Mouse (Mus musculus) kidney, postnatal 0 days (tissue): ENCODE measurements around the gene Tmbim6. TPM values are rescaled to one million over a fixed set of nuclear protein-coding genes. Genes with fewer than 3 reads are reported as not detected.
"Not testable (repeated sequence)": the region's sequence is repeated elsewhere in the genome, so short reads cannot be mapped to it uniquely, and the experiment has no call there.

Experiments
- ATAC-seq: fragments of 200-750 bp; cut with Nextera tagmentation; replicated peaks from 2 replicates; pipeline ENCODE4 v1.8.0; 2017; ENCODE audit warnings: low read depth, moderate number of reproducible peaks, moderate TSS enrichment, moderate library complexity; ENCODE audit not compliant: low FRiP score
- DNase-seq: peaks from one replicate; pipeline ENCODE4 v3.0.0-alpha.2; 2016; ENCODE audit warnings: low spot score
- H3K27ac ChIP-seq: fragments of 300-500 bp; sonication (generic); 2 replicates; pipeline ENCODE4 v1.5.1; 2014; ENCODE audit warnings: mild to moderate bottlenecking
- H3K27me3 ChIP-seq: fragments of 300-500 bp; sonication (generic); 2 replicates; pipeline ENCODE4 v1.6.1; 2014; ENCODE audit warnings: low read length, mixed read lengths; ENCODE audit not compliant: insufficient read depth
- H3K36me3 ChIP-seq: fragments of 300-500 bp; sonication (generic); 2 replicates; pipeline ENCODE4 v1.6.1; 2014; ENCODE audit warnings: low read length, mixed read lengths; ENCODE audit not compliant: insufficient read depth
- H3K4me1 ChIP-seq: fragments of 300-500 bp; sonication (generic); replicated peaks from 2 replicates; pipeline ENCODE4 v1.6.1; 2014; ENCODE audit warnings: antibody characterized with exemption, low read length, mixed read lengths; ENCODE audit not compliant: insufficient read depth
- H3K4me2 ChIP-seq: fragments of 300-500 bp; sonication (generic); 2 replicates; pipeline ENCODE4 v1.6.1; 2014; ENCODE audit warnings: mild to moderate bottlenecking, low read length, moderate library complexity, mixed read lengths
- H3K4me3 ChIP-seq: fragments of 300-500 bp; sonication (generic); replicated peaks from 2 replicates; pipeline ENCODE4 v1.5.1; 2014; ENCODE audit warnings: low read depth, low read length
- H3K9ac ChIP-seq: fragments of 300-500 bp; sonication (generic); 2 replicates; pipeline ENCODE4 v1.6.1; 2014; ENCODE audit warnings: low read depth, low read length
- H3K9me3 ChIP-seq: fragments of 300-500 bp; sonication (generic); replicated peaks from 2 replicates; pipeline ENCODE4 v1.6.1; 2016; ENCODE audit warnings: low read length, inconsistent platforms, mixed read lengths
- CTCF ChIP-seq: IDR thresholded peaks from 2 replicates; pipeline ENCODE4 v1.5.1; 2016; ENCODE audit warnings: antibody characterized with exemption, low read depth, mild to moderate bottlenecking, moderate library complexity
- WGBS: fragments of 180-500 bp; shearing (Covaris S2); extraction: QIAGEN DNeasy Blood & Tissue Kit; methylation state at CpG from one replicate; pipeline ENCODE4 v1.1.7; 2014; 5-methylcytosine and 5-hydroxymethylcytosine counted together
- polyA plus RNA-seq: library from polyadenylated mRNA; unstranded; fragments of >200 nt; fragmentation: Nextera tagmentation; extraction: Ambion mirVana; gene quantifications from 2 replicates; pipeline ENCODE4 v1.2.1, GENCODE M21; 2015

Tmbim6 gene
- polyA plus RNA-seq, 1 experiment from 2014 or later = 774 TPM

DNA sequence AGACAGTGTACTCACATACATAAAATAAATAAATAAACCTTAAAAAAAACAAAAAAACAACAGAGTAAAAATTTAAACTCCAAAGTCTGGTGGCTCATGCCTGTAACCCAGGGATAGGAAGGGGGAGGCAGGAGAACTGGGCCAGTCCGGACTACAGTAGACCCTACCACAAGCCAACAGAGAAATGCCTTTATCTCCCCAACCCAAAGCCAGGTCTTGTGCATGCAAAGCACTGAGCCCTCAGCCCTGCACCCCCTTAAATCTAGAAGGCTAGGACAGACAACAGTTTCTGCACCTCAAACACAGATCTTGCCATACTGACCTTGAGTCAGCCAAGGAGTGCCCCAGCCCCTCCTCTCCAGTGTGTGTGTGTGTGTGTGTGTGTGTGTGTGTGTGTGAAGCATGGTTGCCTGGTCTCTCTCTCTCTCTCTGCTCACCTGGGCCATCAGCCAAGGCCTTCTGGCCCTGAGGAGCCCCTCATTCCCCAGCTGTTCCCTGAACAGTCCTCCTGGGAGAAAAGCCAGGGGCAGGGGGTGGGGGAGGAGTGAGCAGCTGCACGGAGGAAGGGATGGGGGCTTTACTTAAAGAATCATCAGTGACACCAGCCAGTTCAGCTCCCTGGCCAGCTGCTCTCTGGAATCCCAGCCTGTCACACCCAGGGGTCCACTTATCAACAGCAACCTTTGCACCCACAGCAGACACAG, 47.6 kb downstream of the Tmbim6 start:
- 0 out of 2 replicates have a peak overlapping the region, but pooled peaks have one; percentile 36 for H3K27ac ChIP-seq
- 0 out of 2 replicates have a peak, but pooled peaks cover 3% of the 10 kb centered on the region for H3K36me3 ChIP-seq
- H3K9ac ChIP-seq = no peak overlapping the region
- H3K9me3 ChIP-seq = no peaks in the 10 kb centered on the region
- TF ChIP-seq CTCF = no peak
- ATAC-seq (no peak), DNase-seq (peak; percentile 61)
- no peaks in the 10 kb centered on the region for H3K27me3 ChIP-seq
- WGBS = 45% methylated on average over 2 of the region's 2 CpGs
- H3K4me1 ChIP-seq = peaks cover 27% of the 10 kb centered on the region
- no peak overlapping the region for H3K4me3 ChIP-seq
- no peak overlapping the region for H3K4me2 ChIP-seq

DNA sequence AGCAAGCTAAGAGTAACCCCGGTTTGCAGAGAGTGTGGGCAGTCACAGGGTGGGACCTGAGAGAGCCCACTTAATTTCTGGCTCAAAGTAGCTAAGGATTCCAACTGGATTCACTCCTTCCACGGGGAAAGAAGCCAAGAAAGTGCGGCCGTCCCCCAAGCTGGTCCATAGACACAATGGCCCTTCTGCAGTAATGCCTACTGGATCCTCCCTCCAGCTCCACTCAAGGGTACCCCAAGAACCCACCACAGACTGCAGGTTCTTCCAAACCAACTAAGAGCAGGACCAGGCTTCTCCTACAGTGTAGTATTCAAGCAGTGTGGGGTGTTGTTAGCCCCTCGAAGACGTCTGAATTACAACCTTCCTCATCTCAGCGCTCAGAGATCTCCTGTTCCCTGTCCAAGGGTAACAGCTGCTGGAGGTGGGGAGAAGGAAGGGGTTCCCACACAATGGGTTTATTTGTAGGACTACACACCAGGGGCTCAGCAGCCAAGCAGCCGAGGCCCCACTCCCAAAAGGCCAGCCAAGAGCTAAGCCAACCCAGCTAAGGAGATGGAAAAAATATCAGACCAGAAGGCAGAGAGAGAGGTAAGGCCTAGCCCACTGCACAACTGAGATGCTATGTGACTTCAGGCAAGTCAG, 48.3 kb downstream of the Tmbim6 start:
- DNase-seq = no peak
- ATAC-seq = no peak
- no peaks in the 10 kb centered on the region for H3K9me3 ChIP-seq
- TF ChIP-seq CTCF = no peak
- H3K27ac ChIP-seq = peak overlapping the region; percentile 36; the same call in 1 of the 2 replicates
- no peak overlapping the region for H3K9ac ChIP-seq
- 0 out of 2 replicates have a peak, but pooled peaks cover 3% of the 10 kb centered on the region for H3K36me3 ChIP-seq
- H3K27me3 ChIP-seq = no peaks in the 10 kb centered on the region
- no peak overlapping the region for H3K4me3 ChIP-seq
- H3K4me1 ChIP-seq = peaks cover 27% of the 10 kb centered on the region
- 50% methylated on average over 8 of the region's 8 CpGs for WGBS
- H3K4me2 ChIP-seq = no peak overlapping the region

DNA sequence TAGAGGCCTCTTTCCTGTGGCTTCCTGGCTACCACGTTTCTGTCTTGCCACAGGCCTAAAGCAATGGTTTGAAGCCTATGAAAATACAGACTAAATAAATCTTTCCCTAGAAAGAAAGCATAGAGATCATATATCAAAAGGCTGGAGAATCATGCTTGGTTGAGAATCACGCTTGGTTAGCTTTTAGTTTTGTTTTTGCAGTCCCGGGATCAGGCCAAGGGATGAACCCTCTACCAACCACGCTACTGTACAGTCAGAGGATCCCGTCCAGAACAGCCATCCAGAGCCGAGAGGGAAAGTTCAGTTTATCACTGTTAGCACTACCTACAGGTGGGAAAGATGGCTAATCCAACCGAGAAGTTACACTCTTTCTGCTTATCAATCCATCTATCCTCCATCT, 49.7 kb downstream of the Tmbim6 start:
- H3K4me3 ChIP-seq = no peak overlapping the region
- no peaks in the 10 kb centered on the region for H3K27me3 ChIP-seq
- TF ChIP-seq CTCF = no peak
- 27% methylated on average over 7 of the region's 7 CpGs for WGBS
- DNase-seq = peak; percentile 83
- H3K27ac ChIP-seq = 0 out of 2 replicates have a peak overlapping the region, but pooled peaks have one; percentile 5
- no peak overlapping the region for H3K9ac ChIP-seq
- no peak overlapping the region for H3K4me2 ChIP-seq
- H3K9me3 ChIP-seq = no peaks in the 10 kb centered on the region
- no peak for ATAC-seq
- peaks cover 27% of the 10 kb centered on the region for H3K4me1 ChIP-seq
- 0 out of 2 replicates have a peak, but pooled peaks cover 3% of the 10 kb centered on the region for H3K36me3 ChIP-seq

DNA sequence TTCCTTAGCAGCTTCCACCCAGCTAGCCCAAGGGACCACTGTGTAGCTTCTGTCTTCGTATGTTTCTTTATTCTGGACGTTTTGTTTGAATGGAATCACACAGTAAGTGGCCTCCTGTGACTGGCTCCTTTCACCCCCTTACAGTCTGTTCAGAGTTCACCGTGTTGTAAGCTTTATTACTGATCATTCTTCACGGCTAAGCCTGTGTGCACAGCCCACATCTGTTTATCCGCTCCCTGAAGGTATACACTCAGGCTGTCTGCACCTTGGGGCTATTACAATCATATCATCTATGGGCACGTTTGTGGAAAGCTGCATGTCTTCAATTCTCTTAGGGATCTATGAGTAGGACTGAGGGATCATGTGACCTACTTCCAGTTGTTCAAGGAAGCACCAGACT, 52.9 kb downstream of the Tmbim6 start:
- TF ChIP-seq CTCF = no peak
- no peak overlapping the region for H3K27ac ChIP-seq
- H3K27me3 ChIP-seq = no peaks in the 10 kb centered on the region
- ATAC-seq (no peak), DNase-seq (no peak)
- H3K9ac ChIP-seq = no peak overlapping the region
- WGBS = 63% methylated on average over 6 of the region's 6 CpGs
- H3K4me3 ChIP-seq = no peak overlapping the region
- no peaks in the 10 kb centered on the region for H3K36me3 ChIP-seq
- peaks cover 28% of the 10 kb centered on the region for H3K4me1 ChIP-seq
- no peaks in the 10 kb centered on the region for H3K9me3 ChIP-seq
- no peak overlapping the region for H3K4me2 ChIP-seq

DNA sequence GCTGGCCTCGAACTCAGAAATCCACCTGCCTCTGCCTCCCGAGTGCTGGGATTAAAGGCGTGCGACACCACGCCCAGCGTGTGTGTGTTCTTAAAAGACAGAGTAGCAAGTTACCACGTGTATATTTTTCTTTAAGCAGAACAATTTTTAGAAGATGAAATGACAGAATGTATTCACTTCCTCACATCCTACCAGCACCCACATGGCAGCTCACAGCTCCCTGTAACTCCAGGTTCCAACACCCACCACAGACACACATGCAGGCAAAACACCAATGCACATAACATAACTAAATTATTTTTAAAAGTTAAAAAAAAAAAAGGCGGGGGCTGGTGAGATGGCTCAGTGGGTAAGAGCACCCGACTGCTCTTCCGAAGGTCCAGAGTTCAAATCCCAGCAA, 53.5 kb downstream of the Tmbim6 start:
- not testable (repeated sequence) for ATAC-seq, H3K9ac ChIP-seq, H3K9me3 ChIP-seq, H3K27me3 ChIP-seq, H3K27ac ChIP-seq, DNase-seq, H3K4me3 ChIP-seq, H3K4me2 ChIP-seq, H3K36me3 ChIP-seq
- peaks cover 23% of the 10 kb centered on the region for H3K4me1 ChIP-seq
- 90% methylated on average over 10 of the region's 10 CpGs for WGBS

DNA sequence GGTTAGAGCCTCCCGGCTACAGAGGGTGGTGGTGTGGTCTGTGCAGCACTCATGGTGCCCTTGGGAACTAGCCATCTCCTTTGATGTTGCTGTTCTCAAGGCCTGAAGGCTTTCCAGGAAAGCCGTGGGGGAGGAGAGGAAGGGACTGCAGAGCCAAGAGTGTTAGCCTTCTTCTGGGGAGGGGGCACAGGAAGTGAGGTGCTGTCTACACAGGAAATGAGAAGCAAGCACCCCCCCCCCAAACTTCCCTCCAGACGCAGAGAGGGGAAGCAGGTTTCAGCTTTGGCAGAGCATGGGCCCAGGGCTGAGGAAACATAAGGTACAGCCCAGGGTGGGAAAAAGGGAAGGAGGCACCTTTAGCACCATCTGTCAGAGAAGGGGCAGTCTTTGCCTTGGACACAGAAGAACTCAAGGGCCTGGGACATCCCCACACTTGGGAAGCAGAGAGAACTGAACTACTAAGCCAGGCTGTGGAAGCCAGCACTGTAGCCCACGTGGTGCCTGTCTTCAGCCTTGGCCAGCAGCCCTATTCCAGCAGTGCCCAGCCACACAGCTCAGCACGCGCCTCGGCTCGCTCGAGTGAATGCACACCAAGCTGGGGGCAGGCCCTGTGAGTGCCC, 56.6 kb downstream of the Tmbim6 start:
- no peak for TF ChIP-seq CTCF
- Histone ChIP-seq H3K9ac (0 out of 2 replicates have a peak overlapping the region, but pooled peaks have one; percentile 35), H3K36me3 (no peaks in the 10 kb centered on the region), H3K27ac (peak overlapping the region; percentile 21; the same call in 1 of the 2 replicates), H3K4me1 (peaks cover 13% of the 10 kb centered on the region), H3K27me3 (no peaks in the 10 kb centered on the region), H3K4me2 (no peak overlapping the region), H3K4me3 (no peak overlapping the region), H3K9me3 (no peaks in the 10 kb centered on the region)
- 39% methylated on average over 9 of the region's 9 CpGs for WGBS
- peak; percentile 57; the same call in 1 of the 2 replicates for ATAC-seq
- peak; percentile 61 for DNase-seq
